Mouse (Mus musculus) layer of hippocampus, adult 9-10 months (tissue): Measurements from ENCODE around the gene Nrg3.
"Not testable (repeated sequence)": the region's sequence is repeated elsewhere in the genome, so short reads cannot be mapped to it uniquely, and the experiment has no call there.

Experiments
- DNase-seq: peaks from one replicate; pipeline ENCODE4 v3.0.0; 2022; ENCODE audit warnings: low spot score

Gene Nrg3

GRCm38 (mm10) chr14:38616969-38617368 is 855.9 kb downstream of the Nrg3 start:
- DNase-seq, result no peak

- DNase-seq, result no peak
Measured at GRCm38 (mm10) chr14:38597735-38598134, 875.2 kb downstream of the Nrg3 start.

GRCm38 (mm10) chr14:38594297-38594696 is 878.6 kb downstream of the Nrg3 start:
- no peak for DNase-seq

DNA sequence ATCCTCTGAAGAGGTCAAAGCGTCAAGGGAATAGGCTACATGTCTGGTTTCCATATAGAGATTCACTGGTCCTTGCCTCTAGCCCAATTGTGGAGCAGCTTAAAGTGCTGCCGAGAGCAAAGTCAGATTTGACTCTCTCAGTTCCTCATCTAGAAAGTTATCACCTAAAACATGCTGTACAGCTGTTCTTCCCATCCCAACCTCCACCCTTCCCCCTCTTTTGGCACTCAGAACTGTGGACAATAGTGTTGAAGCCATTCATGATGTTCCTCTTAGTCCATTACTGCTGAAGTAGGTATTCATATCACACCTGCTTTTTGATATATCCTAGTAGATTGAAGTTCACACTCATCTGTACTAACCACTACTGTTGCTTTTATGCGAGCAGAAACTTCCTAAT is 896.1 kb downstream of the Nrg3 start:
- no peak for DNase-seq

DNA sequence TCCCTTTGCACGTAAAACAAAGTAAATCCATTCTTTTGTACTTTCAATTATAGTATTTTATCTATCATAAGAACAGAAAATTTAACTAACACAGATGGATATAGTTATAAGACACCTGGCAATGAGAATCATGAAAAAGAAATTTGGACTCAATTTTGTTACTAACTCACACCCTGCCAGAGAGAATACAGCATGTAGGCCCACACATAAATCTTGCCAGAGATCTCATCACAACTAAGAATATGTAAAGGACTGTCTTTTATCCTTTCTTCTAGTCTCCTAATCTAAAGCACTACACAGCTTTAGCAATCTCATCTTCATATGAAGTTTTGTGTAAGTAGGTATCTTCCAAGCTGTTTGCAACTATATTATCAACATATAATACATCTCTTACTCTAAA is 904.7 kb downstream of the Nrg3 start:
- DNase-seq, result no peak

GRCm38 (mm10) chr14:38566182-38566581 is 906.7 kb downstream of the Nrg3 start:
- DNase-seq, result no peak

DNA sequence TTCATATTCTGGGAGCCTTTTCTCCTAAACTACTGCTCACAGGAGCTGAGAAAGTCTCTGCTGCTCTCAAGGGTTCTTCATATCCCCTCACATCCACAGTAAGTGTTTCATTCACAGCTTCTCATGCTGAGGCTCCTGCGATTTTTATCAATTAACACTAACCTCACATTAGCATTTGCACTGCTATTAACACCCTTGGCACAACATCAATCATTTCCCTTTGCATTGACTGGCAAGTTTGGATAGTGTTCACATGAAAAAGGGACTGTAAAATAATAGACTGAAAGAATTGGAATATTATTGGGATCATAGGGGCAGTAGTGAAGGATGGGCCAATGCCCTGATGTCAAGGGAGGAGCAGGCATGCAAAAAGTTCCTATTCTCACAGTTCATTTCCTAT is 918.3 kb downstream of the Nrg3 start:
- DNase-seq, result no peak

GRCm38 (mm10) chr14:38547257-38547656 is 925.6 kb downstream of the Nrg3 start:
- DNase-seq, result no peak

DNA sequence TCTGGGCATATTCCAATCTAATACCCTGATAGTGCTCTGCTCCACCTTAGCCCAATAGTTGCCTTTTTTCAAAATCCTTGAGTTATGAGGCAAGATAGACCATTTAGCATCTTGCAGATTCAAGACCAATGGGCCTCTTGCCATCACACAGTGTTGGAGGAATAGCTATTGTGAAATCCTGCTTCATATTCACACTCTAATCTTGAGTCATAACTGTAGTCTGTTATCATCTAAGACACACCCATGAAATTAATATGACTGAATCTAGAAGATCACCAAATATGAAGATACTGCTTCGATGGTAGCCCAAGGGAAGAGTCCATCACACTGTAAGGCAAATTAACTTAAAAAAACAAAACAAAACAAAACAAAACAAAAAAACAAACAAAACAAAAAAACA is 937.7 kb downstream of the Nrg3 start:
- no peak for DNase-seq

DNA sequence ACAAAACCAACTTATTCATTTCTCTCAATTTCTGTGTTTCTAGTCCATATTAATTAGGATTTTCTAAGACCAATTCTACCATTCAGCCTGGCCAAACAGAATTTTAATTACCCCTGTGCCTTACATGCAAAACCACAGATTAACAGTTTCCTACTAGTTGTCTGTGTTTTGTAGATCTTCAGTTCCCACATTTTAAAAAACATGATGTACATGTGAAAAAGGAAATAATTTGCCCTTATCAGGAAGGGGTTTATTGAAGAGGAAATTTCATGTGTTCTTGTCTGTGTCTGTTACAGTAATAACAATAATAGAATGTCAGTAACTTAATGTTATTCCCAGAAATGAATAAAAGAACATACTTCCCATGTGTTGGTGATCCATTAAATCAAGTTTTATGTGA is 939.4 kb downstream of the Nrg3 start:
- DNase-seq, result no peak

- no peak for DNase-seq
Measured at GRCm38 (mm10) chr14:38516232-38516631, 956.7 kb downstream of the Nrg3 start.

DNA sequence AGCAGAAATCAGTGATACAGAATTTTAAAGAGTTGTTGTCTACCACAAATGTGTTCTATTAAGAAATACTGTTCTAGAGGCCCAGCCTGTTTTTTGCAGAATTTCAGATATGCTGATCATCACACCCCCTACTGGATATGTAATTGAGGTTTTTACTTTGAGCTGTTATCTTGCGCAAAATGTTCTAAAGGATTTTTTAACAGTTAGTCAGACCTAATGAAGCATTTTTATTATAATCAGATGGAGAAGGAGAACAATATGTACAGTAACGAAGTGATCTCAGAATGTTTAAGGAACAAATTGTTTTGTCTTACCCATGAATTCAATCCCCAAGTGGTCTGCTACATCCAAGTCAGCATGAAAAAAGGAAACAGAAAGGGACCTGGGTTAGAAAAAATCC is 963.9 kb downstream of the Nrg3 start:
- DNase-seq, result no peak

GRCm38 (mm10) chr14:38494970-38495369 is 977.9 kb downstream of the Nrg3 start:
- DNase-seq, result no peak

DNA sequence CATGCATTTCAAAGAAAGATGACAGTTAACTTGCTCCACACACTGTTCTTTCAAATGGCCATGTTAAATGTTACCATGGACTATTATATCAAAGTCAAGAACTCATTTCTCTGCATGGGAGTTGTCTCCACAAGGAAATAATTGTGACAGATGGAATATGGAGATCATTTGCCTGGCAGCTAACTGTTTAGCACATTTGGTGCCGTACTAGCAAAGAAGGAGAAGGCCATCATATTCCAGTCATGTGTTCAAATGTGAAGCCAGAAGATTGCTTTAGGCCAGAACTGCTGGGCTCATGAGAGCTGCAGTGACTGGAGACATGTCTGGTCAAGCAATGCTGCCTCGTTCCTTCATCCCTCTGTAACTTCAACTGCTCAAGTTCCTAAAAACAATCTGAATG is 1025.8 kb downstream of the Nrg3 start:
- DNase-seq, result no peak

DNA sequence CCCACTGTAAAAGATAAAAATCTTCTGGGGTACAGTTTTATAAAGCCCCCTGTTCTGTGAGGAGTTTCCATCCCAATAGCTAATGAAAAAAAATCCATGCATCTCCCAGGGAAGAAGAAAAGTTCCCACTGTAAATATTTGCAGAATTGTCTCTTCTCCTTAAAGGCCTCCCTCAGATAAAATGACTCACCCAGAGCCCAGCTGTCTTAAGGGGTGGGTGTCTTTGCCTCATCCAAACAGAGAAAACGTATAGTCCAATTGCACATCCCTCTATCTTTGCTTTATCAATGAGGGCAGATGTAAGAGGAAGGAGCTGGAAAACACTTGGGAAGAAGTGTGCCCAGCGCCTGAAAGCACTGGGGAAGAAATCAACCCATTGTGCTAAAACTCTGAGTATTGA is 1028.1 kb downstream of the Nrg3 start:
- DNase-seq, result no peak

- DNase-seq, result no peak
Measured at GRCm38 (mm10) chr14:38433793-38434589, 1038.9 kb downstream of the Nrg3 start.

DNA sequence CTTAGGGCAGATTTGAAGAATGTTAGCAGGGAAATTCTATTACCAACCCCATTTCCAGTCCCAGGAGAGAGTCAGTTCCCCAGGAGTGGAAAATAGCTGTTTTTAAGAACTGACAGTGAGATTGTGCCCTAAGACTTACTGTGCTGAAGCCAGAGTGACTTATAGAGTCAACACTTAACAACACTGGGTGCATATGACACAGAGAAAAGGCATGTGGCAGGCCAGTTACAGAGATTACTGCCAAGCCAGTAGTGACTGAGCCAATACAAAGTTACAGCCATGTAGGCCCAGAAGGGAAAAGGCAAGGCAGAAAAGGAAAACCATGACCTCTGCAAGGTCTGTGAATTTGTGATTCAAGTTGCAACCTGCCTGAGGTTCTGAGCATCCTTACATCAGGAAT is 1098.2 kb downstream of the Nrg3 start:
- no peak for DNase-seq

DNA sequence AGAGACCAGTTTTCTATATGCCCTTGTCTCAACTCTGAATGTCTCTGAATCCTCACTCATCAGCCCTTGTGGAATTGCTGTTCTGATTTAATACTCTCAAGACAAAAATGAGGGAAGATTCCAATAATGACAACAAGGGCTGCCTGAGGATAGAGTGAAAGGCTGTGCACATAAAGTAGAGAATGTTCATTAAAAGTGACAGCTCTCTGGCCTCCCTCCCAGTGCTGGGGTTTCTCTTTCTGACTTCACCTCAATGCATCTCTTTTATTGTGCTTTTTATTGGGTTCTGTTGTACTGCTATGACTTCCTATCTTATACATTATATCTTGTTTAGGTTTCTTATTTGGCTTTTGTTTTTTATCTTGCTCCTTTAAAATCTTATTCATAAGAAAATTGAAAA is 1131.9 kb downstream of the Nrg3 start:
- no peak for DNase-seq

DNA sequence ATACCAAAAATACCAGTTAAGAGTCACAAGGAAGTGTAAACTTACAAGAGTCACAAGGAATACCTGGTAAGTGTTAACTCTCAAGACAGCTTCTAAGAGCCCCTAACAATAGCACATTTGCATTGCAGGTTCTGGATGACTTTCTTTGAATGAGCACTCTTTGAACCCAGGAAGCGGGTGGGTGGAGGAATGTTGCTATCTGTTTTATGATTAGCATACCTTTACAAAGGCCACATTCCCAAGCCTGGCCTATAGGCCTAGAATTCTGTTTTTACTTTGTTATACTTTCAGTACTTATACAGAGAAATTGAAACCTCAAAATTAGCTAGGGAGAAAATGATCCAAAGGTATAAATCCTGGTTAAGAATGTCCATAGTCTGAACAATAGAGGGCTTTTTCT is 1150.0 kb downstream of the Nrg3 start:
- not testable (repeated sequence) for DNase-seq

DNA sequence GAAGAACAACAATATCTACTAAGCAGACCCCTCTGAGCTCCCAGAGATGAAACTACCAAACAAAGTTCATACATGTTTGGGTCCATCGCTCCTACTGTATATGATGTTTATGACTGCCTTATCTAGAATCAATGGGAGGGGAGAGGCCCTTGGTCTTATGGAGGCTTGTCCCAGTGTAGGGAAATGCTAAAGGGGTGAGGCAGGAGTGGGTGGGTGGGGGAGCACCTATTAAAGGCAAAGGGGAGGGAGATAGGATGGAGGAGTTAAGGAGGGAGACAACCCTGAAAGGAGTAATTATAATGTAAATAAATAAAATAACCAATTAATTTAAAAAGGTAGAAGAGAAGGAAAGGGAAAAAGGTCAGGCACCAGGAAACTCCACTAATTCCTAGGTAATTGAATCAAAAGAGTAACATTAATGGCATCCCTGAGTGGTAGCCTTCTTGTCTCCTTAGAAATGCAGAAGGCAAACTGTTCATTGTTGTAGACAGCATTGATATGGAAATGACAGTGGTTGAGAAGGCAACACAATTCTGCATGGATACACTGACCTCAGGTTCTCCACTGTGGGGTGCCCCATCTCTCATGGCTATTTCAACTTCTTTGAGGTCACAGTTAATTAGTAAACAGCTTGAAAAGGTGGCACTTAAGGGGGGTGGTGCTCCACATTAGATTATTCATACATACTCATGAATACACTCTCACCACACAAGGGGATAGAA is 1152.1 kb downstream of the Nrg3 start:
- DNase-seq, result no peak
